Mouse (Mus musculus) hindbrain, postnatal 0 days (tissue): ENCODE results near the gene Kif11. TPM values are rescaled to one million over a fixed set of nuclear protein-coding genes. Genes with fewer than 3 reads are reported as not detected.

ENCODE experiments used
- ATAC-seq: fragments of 200-750 bp; cut with Nextera tagmentation; 2 replicates; pipeline ENCODE4 v1.8.0; 2017; ENCODE audit warnings: mild to moderate bottlenecking, moderate TSS enrichment, moderate library complexity
- DNase-seq: peaks from one replicate; pipeline ENCODE4 v3.0.0-alpha.2; 2015; ENCODE audit warnings: low spot score
- H3K27ac ChIP-seq: fragments of 300-500 bp; sonication (generic); 2 replicates; pipeline ENCODE4 v1.5.1; 2014; ENCODE audit warnings: mild to moderate bottlenecking
- H3K27me3 ChIP-seq: fragments of 300-500 bp; sonication (generic); 2 replicates; pipeline ENCODE4 v1.6.1; 2014; ENCODE audit warnings: low read length, mixed read lengths; ENCODE audit not compliant: insufficient read depth
- H3K36me3 ChIP-seq: fragments of 300-500 bp; sonication (generic); 2 replicates; pipeline ENCODE4 v1.6.1; 2014; ENCODE audit warnings: low read length, mixed read lengths; ENCODE audit not compliant: insufficient read depth
- H3K4me1 ChIP-seq: fragments of 300-500 bp; sonication (generic); 2 replicates; pipeline ENCODE4 v1.6.1; 2014; ENCODE audit warnings: antibody characterized with exemption, low read length, mixed read lengths; ENCODE audit not compliant: insufficient read depth
- H3K4me2 ChIP-seq: fragments of 300-500 bp; sonication (generic); 2 replicates; pipeline ENCODE4 v1.6.1; 2014; ENCODE audit warnings: low read depth, mild to moderate bottlenecking, low read length, moderate library complexity, mixed read lengths
- H3K4me3 ChIP-seq: fragments of 300-500 bp; sonication (generic); 2 replicates; pipeline ENCODE4 v1.5.1; 2014; ENCODE audit warnings: low read length
- H3K9ac ChIP-seq: fragments of 300-500 bp; sonication (generic); replicated peaks from 2 replicates; pipeline ENCODE4 v1.6.1; 2014; ENCODE audit warnings: mild to moderate bottlenecking, low read length, moderate library complexity, mixed read lengths
- H3K9me3 ChIP-seq: fragments of 300-500 bp; sonication (generic); 2 replicates; pipeline ENCODE4 v1.6.1; 2016; ENCODE audit warnings: low read length, mixed read lengths
- CTCF ChIP-seq: IDR thresholded peaks from 2 replicates; pipeline ENCODE4 v1.5.1; 2016; ENCODE audit warnings: antibody characterized with exemption, control low read depth, low read depth
- WGBS: fragments of 180-500 bp; shearing (Covaris S2); extraction: QIAGEN DNeasy Blood & Tissue Kit; methylation state at CpG from one replicate; pipeline ENCODE4 v1.1.7; 2014; 5-methylcytosine and 5-hydroxymethylcytosine counted together
- polyA plus RNA-seq: library from polyadenylated mRNA; unstranded; fragments of >200 nt; fragmentation: Nextera tagmentation; extraction: Ambion mirVana; gene quantifications from 2 replicates; pipeline ENCODE4 v1.2.1, GENCODE M21; 2015
- total RNA-seq: library from RNA; depleted of rRNA; stranded (reverse); fragments of >200 nt; gene quantifications from 2 replicates; pipeline ENCODE4 v1.2.3, GENCODE M21; 2014

Gene Kif11
- total and polyA plus RNA-seq, 2 experiments from 2014 or later: 10.1 to 12.1 TPM

- ATAC-seq: no peak
- TF ChIP-seq CTCF: no peak
- Histone ChIP-seq H3K36me3 (no peaks in the 10 kb centered on the region), H3K27ac (no peak overlapping the region), H3K4me2 (no peak overlapping the region), H3K9me3 (no peaks in the 10 kb centered on the region), H3K4me3 (no peak overlapping the region), H3K27me3 (peaks cover 41% of the 10 kb centered on the region), H3K4me1 (no peaks in the 10 kb centered on the region), H3K9ac (no peak overlapping the region)
- no peak for DNase-seq
- WGBS: 72% methylated on average over 16 of the region's 16 CpGs
Measured at GRCm38 (mm10) chr19:37440708-37441475, 64.7 kb downstream of the Kif11 start.

GRCm38 (mm10) chr19:37442524-37443286 lies 66.5 kb downstream of the Kif11 start:
- Histone ChIP-seq H3K27me3 (peaks cover 22% of the 10 kb centered on the region), H3K4me3 (no peak overlapping the region), H3K4me1 (no peaks in the 10 kb centered on the region), H3K36me3 (no peaks in the 10 kb centered on the region), H3K4me2 (no peak overlapping the region), H3K27ac (no peak overlapping the region), H3K9me3 (no peaks in the 10 kb centered on the region), H3K9ac (no peak overlapping the region)
- TF ChIP-seq CTCF: no peak
- DNase-seq (no peak), ATAC-seq (no peak)
- 81% methylated on average over 10 of the region's 10 CpGs for WGBS

DNA sequence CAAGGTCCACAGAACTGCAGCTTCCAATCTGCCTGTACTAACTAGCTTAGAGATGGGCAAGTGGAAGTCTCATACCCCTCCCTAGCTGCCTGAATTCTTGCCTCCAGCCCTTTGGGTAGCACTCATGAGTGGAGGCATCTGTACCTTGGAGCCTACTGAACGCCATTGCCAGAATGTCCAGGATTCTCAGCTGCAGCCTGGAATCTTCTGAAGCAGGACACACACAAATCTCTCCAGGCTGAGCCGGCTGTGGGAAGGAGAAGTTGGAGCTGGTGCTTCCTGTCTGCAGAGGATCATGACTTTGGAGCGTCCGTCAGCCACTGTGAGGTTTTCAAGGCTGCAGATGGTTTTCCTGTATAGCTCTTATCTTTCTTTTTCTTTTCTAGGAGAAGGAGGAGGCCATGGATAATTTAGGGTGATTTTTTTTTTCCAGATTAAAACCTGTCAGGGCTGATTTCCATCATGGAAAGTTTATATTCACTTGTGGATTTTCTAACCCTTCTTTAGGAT lies 67.5 kb downstream of the Kif11 start:
- Histone ChIP-seq H3K9me3 (no peaks in the 10 kb centered on the region), H3K9ac (no peak overlapping the region), H3K4me3 (no peak overlapping the region), H3K4me1 (no peaks in the 10 kb centered on the region), H3K27me3 (peaks cover 17% of the 10 kb centered on the region; the same call in 1 of the 2 replicates), H3K36me3 (no peaks in the 10 kb centered on the region), H3K27ac (no peak overlapping the region), H3K4me2 (no peak overlapping the region)
- ATAC-seq: no peak
- DNase-seq: no peak
- 84% methylated on average over 4 of the region's 4 CpGs for WGBS
- TF ChIP-seq CTCF: no peak

GRCm38 (mm10) chr19:37448212-37448611 lies 72.0 kb downstream of the Kif11 start:
- no peak for ATAC-seq
- no peaks in the 10 kb centered on the region for H3K4me1 ChIP-seq
- H3K27me3 ChIP-seq: no peaks in the 10 kb centered on the region
- H3K9me3 ChIP-seq: no peaks in the 10 kb centered on the region
- no peak for DNase-seq
- H3K36me3 ChIP-seq: no peaks in the 10 kb centered on the region
- 77% methylated on average over 5 of the region's 5 CpGs for WGBS
- H3K27ac ChIP-seq: no peak overlapping the region
- H3K4me2 ChIP-seq: no peak overlapping the region
- no peak overlapping the region for H3K9ac ChIP-seq
- no peak for TF ChIP-seq CTCF
- no peak overlapping the region for H3K4me3 ChIP-seq

- ATAC-seq (no peak), DNase-seq (no peak)
- Histone ChIP-seq H3K4me2 (no peak overlapping the region), H3K9me3 (no peaks in the 10 kb centered on the region), H3K27me3 (no peaks in the 10 kb centered on the region), H3K36me3 (no peaks in the 10 kb centered on the region), H3K9ac (no peak overlapping the region), H3K4me3 (no peak overlapping the region), H3K27ac (no peak overlapping the region), H3K4me1 (no peaks in the 10 kb centered on the region)
- TF ChIP-seq CTCF: no peak
- 85% methylated on average over 3 of the region's 3 CpGs for WGBS
Measured at GRCm38 (mm10) chr19:37449246-37449645, 73.0 kb downstream of the Kif11 start.

DNA sequence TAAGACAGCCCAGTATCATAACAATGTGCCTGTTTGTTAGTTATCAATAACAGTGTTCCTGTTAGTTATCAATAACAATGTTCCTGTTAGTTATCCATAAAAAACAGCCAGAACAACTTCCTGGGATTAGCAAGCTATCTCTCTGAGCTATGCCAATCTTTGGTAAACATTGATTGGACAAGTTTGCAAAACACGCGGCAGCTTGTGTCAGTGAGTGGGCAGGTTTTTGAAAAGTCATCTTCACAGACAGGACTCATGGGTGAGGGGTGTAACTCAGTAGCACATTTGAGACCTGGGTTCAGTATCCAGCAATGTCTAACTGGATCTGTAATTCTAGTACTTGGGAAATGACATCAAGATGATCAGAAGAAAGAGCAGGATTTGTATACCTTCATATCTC lies 79.3 kb downstream of the Kif11 start:
- no peak overlapping the region for H3K4me2 ChIP-seq
- H3K36me3 ChIP-seq: no peaks in the 10 kb centered on the region
- no peak overlapping the region for H3K9ac ChIP-seq
- TF ChIP-seq CTCF: no peak
- no peak overlapping the region for H3K27ac ChIP-seq
- DNase-seq (no peak), ATAC-seq (no peak)
- H3K4me1 ChIP-seq: no peaks in the 10 kb centered on the region
- no peak overlapping the region for H3K4me3 ChIP-seq
- H3K9me3 ChIP-seq: no peaks in the 10 kb centered on the region
- H3K27me3 ChIP-seq: no peaks in the 10 kb centered on the region
- WGBS: 88% methylated on average over 2 of the region's 2 CpGs
